Mouse (Mus musculus) forebrain, embryonic 15.5 days (tissue): Measurements from ENCODE around the gene Hecw2. TPM values are rescaled to one million over a fixed set of nuclear protein-coding genes. Genes with fewer than 3 reads are reported as not detected.

ENCODE experiments used
- ATAC-seq: fragments of 200-750 bp; cut with Nextera tagmentation; replicated peaks from 2 replicates; pipeline ENCODE4 v1.8.0; 2017; ENCODE audit warnings: mild to moderate bottlenecking, moderate TSS enrichment, moderate library complexity
- H3K27ac ChIP-seq: fragments of 300-500 bp; sonication (generic); replicated peaks from 2 replicates; pipeline ENCODE4 v1.5.1; 2015; ENCODE audit warnings: mild to moderate bottlenecking, inconsistent platforms
- H3K27me3 ChIP-seq: fragments of 300-500 bp; sonication (generic); 2 replicates; pipeline ENCODE4 v1.6.1; 2015; ENCODE audit warnings: inconsistent platforms
- H3K36me3 ChIP-seq: fragments of 300-500 bp; sonication (generic); 2 replicates; pipeline ENCODE4 v1.6.1; 2015; ENCODE audit warnings: mild to moderate bottlenecking, inconsistent platforms
- H3K4me1 ChIP-seq: fragments of 300-500 bp; sonication (generic); 2 replicates; pipeline ENCODE4 v1.6.1; 2015; ENCODE audit warnings: inconsistent platforms
- H3K4me2 ChIP-seq: fragments of 300-500 bp; sonication (generic); replicated peaks from 2 replicates; pipeline ENCODE4 v1.6.1; 2015; ENCODE audit warnings: mild to moderate bottlenecking, inconsistent platforms
- H3K4me3 ChIP-seq: fragments of 300-500 bp; sonication (generic); 2 replicates; pipeline ENCODE4 v1.5.1; 2015; ENCODE audit warnings: mild to moderate bottlenecking, inconsistent platforms
- H3K9ac ChIP-seq: fragments of 300-500 bp; sonication (generic); replicated peaks from 2 replicates; pipeline ENCODE4 v1.6.1; 2015; ENCODE audit warnings: mild to moderate bottlenecking, inconsistent platforms
- H3K9me3 ChIP-seq: fragments of 300-500 bp; sonication (generic); 2 replicates; pipeline ENCODE4 v1.6.1; 2016; ENCODE audit warnings: inconsistent platforms
- WGBS: fragments of 180-500 bp; shearing (Covaris S2); methylation state at CpG from one replicate; pipeline ENCODE4 v1.1.7; 2015; ENCODE audit warnings: mixed read lengths; 5-methylcytosine and 5-hydroxymethylcytosine counted together
- polyA plus RNA-seq: library from polyadenylated mRNA; unstranded; fragments of >200 nt; fragmentation: Nextera tagmentation; extraction: Ambion mirVana; gene quantifications from 2 replicates; pipeline ENCODE4 v1.2.1, GENCODE M21; 2015

The Hecw2 gene
- polyA plus RNA-seq: 4.3 TPM in 2 replicates

DNA sequence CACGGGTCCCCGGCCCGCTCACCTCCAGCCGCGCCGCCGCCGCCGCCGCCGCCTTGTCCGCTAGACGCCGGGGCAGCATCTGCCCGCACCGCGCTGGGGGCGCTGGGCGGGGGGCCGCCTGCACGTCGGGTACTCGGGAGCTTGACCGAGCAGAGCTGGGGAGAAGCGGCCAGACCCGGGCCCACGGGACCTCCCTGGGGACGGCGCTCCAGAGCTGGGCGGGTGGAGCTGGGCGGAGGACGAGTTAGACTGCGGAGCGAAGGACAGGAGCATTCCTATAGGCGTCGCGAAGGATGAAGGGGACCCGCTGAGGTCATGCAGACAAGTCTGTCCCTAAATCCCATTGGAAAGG lies at the start of gene Hecw2:
TSS of gene Hecw2 (minus strand) at position 215 of the 352 bp plus-strand sequence.
- no peaks in the 10 kb centered on the region for H3K9me3 ChIP-seq
- H3K36me3 ChIP-seq: no peaks in the 10 kb centered on the region
- peak within 1 kb of the TSS; percentile 89 for H3K4me3 ChIP-seq
- peak within 1 kb of the TSS; percentile 59 for H3K4me2 ChIP-seq
- peaks cover 8% of the 10 kb centered on the region for H3K4me1 ChIP-seq
- peak within 1 kb of the TSS; percentile 74 for H3K9ac ChIP-seq
- peak; percentile 89 for ATAC-seq
- peak within 1 kb of the TSS; percentile 93 for H3K27ac ChIP-seq
- H3K27me3 ChIP-seq: peaks cover 3% of the 10 kb centered on the region; the same call in 1 of the 2 replicates
- 0% methylated on average over 38 of the region's 38 CpGs for WGBS

DNA sequence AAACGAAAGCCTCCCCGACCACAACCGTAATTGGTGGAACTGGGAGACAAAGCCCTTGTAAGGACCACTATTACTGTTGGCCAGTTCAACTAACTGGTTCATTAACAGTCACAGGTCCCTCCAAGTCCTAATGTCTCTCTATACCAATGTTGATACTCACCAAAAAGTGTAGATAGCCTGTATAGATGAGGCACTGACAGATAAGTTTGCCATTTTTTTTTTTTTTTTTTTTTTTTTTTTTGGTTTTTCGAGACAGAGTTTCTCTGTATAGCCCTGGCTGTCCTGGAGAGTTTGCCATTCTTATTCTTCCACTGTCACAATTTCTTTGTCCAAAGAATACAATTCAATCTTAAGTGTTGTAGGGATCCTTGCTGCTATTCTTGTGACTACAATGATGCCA lies 47.8 kb upstream of the Hecw2 start:
- no peak for ATAC-seq
- no peaks in the 10 kb centered on the region for H3K9me3 ChIP-seq
- H3K4me3 ChIP-seq: no peak overlapping the region
- H3K4me1 ChIP-seq: no peaks in the 10 kb centered on the region
- H3K4me2 ChIP-seq: no peak overlapping the region
- WGBS: 94% methylated on average over 4 of the region's 4 CpGs
- no peak overlapping the region for H3K9ac ChIP-seq
- H3K27me3 ChIP-seq: no peaks in the 10 kb centered on the region
- H3K36me3 ChIP-seq: no peaks in the 10 kb centered on the region
- no peak overlapping the region for H3K27ac ChIP-seq

DNA sequence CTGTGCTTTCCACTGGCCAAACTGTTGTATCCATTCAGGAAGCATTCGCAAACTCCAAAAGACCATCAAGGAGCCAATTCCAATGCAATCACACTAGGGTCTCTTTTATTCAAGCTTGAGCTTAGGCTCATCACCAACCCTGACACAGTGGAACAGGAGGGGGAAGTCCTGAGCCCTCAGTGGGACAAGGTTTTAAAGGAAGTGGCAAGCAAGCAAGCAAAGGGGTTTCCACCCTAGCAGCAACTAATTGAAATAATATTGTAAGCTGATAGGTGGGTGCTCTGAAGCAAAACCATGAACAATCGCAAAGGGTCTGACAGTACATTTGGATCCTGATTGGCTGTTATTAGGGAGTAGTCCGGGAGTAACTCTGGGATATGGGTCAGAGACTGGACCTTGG lies 25.3 kb upstream of the Hecw2 start:
- Histone ChIP-seq H3K36me3 (no peaks in the 10 kb centered on the region), H3K9ac (no peak overlapping the region), H3K27me3 (no peaks in the 10 kb centered on the region), H3K4me3 (no peak overlapping the region), H3K27ac (no peak overlapping the region), H3K4me1 (no peaks in the 10 kb centered on the region), H3K9me3 (no peaks in the 10 kb centered on the region), H3K4me2 (no peak overlapping the region)
- ATAC-seq: no peak
- 98% methylated on average over 3 of the region's 3 CpGs for WGBS

DNA sequence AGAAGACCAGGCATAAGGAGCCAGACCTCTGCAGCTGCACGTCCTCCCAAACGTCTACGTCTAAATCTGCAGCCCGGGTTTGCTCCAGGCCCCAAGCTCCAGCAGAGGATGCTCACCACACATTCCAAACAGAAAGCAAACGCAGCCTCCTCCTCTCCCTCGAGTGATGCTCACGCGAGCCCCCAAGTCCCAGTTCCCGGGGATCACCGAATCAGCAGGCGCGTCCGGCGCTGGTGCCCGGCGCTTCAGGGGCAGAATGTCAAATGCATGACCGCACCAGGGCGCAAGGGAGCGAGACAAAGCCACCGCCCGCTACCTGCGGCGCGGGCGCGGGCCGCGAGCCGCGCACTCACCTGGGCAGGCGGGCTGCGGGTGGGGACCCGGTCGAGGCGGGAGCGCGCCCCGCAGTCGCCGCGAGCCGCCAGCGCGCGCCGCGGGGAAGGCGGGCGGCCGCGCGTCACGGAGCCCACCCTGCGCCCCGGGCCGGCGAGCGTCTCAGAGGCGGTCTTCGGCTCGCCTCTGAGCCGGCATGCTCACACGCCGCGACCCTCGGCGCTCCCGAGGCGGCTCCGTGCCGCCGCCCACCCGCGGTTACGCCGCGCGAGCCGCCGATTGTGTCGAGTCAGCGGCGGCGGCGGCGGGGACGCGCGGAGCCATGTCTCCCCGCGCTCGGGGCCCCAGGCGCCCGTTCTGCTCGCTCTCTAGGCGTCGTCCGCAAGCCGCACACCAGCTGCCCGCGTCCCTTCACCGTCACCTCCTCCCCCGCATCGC lies 600 bp downstream of the Hecw2 start:
- 0% methylated on average over 96 of the region's 104 CpGs for WGBS
- Histone ChIP-seq H3K4me3 (peak overlapping the region; percentile 89), H3K4me1 (peaks cover 8% of the 10 kb centered on the region), H3K27ac (peak overlapping the region; percentile 93), H3K27me3 (peaks cover 3% of the 10 kb centered on the region; the same call in 1 of the 2 replicates), H3K4me2 (peak overlapping the region; percentile 59), H3K36me3 (no peaks in the 10 kb centered on the region), H3K9me3 (no peaks in the 10 kb centered on the region), H3K9ac (peak overlapping the region; percentile 74)
- peak; percentile 92 for ATAC-seq

DNA sequence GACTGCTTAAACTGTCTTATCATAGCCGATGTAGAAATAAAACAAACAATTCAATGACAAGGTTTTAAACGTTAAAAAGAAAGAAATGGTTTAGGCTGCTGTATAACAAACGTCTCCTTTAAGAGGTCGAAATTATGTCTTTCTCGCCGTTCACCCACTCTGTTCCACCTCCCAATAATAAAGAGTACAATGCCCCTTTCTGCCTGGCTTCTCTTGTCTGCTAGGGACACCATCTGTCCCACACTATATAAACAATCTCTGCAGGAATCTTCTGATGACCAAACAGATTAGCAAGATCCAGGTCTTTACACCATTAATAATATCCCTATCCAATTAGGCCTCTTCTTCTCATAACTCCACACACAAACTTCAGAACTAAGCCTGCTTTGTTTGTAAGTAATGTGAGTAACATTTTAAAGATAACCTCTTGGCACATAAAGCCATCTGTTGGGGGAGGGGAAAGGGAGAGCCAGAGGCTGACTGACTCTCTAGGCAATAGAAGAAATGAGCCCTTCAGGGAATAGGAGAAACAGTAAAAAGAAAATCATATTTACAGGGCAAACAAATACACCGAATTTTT lies 1.7 kb downstream of the Hecw2 start:
- H3K36me3 ChIP-seq: no peaks in the 10 kb centered on the region
- H3K4me1 ChIP-seq: peaks cover 8% of the 10 kb centered on the region
- WGBS: 31% methylated on average over 7 of the region's 7 CpGs
- peak overlapping the region; percentile 2; the same call in 1 of the 2 replicates for H3K4me3 ChIP-seq
- H3K9me3 ChIP-seq: no peaks in the 10 kb centered on the region
- peak overlapping the region; percentile 59; the same call in 1 of the 2 replicates for H3K4me2 ChIP-seq
- no peak for ATAC-seq
- no peak overlapping the region for H3K9ac ChIP-seq
- no peak overlapping the region for H3K27ac ChIP-seq
- H3K27me3 ChIP-seq: peaks cover 3% of the 10 kb centered on the region; the same call in 1 of the 2 replicates

DNA sequence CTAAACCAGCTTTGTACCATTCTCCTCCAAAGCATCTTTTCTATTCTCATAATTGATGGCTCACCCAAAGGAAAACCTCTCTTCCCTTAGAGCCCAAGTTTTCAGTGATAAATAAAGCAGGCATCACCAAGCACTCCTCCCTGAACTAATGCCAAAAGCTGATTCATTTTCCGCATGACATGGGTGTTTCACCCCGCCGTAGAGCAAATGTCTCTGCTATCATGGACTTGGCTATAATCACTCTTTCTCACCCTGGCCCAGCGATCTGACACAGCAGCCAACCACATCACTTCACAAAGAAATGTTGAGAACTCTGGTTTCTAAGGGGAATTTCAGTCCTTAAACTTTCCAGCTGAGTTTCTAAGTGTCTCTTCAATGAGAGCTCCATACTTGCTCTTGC lies 7.4 kb downstream of the Hecw2 start:
- no peaks in the 10 kb centered on the region for H3K9me3 ChIP-seq
- H3K27me3 ChIP-seq: no peaks in the 10 kb centered on the region
- H3K27ac ChIP-seq: no peak overlapping the region
- H3K9ac ChIP-seq: no peak overlapping the region
- 78% methylated on average over 4 of the region's 4 CpGs for WGBS
- H3K4me1 ChIP-seq: no peaks in the 10 kb centered on the region
- no peak overlapping the region for H3K4me3 ChIP-seq
- H3K4me2 ChIP-seq: no peak overlapping the region
- ATAC-seq: no peak
- H3K36me3 ChIP-seq: no peaks in the 10 kb centered on the region

DNA sequence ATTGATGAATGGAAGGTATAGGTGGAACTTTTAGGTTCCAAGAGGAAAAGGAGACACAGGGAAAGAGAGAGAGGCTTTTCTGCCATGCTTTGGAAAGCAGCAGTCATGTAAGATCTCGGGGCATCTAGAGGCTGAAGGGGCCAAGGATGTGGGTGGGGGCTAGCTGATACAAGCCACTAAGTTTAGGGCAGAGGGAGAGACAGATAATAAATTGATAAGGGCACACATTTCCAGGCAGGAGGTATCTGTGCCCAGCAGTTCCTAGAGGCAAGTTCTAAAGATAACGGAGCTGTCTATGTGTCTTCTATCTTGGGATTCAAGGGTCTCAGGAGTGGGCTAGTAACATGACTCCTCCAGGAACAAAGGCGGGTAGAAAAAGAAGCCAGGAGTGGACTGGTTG lies 8.6 kb downstream of the Hecw2 start:
- Histone ChIP-seq H3K27ac (no peak overlapping the region), H3K9ac (no peak overlapping the region), H3K4me2 (no peak overlapping the region), H3K36me3 (no peaks in the 10 kb centered on the region), H3K4me3 (no peak overlapping the region), H3K9me3 (no peaks in the 10 kb centered on the region), H3K4me1 (no peaks in the 10 kb centered on the region), H3K27me3 (no peaks in the 10 kb centered on the region)
- 62% methylated on average over 3 of the region's 3 CpGs for WGBS
- no peak for ATAC-seq

DNA sequence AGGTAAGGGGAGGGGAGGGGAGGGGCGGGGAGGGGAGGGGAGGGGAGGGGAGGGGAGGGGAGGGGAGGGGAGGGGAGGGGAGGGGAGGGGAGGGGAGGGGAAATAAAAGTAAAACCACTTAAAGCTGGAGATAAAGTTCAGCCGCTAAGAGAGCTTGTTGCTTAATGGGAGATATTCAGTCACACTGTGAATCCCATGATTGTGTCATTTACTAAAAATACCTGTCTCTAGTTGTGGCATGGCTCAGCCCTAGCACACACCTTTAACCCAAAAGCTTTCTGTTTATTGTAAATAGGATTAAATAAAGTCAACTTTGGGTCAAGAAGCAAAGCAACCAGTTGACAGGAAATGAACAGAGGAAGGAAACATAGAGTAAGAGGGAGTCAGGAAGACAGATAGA lies 14.3 kb downstream of the Hecw2 start:
- WGBS: 83% methylated on average over 1 of the region's 2 CpGs
- no peak for ATAC-seq

DNA sequence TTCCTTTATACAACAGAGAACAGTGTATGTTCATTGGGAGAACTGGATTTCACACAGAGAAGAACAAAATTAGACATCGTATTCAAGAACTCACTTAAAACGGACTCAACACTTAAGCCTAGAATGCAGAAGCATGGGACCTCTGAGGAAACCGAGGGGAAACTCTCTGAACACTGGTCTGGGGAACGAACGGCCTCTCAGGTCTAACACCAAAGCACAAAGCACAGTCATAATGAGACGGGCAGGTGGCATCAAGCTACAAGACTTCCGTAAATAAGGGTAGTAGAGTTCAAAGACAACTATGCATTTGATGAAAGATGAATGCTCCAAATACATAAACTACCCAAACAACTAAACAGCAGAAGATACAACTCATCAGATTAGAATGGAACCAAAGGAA lies 15.8 kb downstream of the Hecw2 start:
- 92% methylated on average over 7 of the region's 7 CpGs for WGBS
- ATAC-seq: no peak
- Histone ChIP-seq H3K4me1 (no peaks in the 10 kb centered on the region), H3K4me3 (no peak overlapping the region), H3K36me3 (no peaks in the 10 kb centered on the region), H3K9me3 (no peaks in the 10 kb centered on the region), H3K9ac (no peak overlapping the region), H3K27me3 (no peaks in the 10 kb centered on the region), H3K27ac (no peak overlapping the region), H3K4me2 (no peak overlapping the region)

More for the DNA sequence above, 14.3 kb downstream of the Hecw2 start:
- H3K27me3 ChIP-seq: no peaks in the 10 kb centered on the region
- H3K4me1 ChIP-seq: no peaks in the 10 kb centered on the region
- H3K4me2 ChIP-seq: no peak overlapping the region
- H3K4me3 ChIP-seq: no peak overlapping the region
- H3K9ac ChIP-seq: no peak overlapping the region
- no peak overlapping the region for H3K27ac ChIP-seq
- H3K36me3 ChIP-seq: no peaks in the 10 kb centered on the region
- H3K9me3 ChIP-seq: no peaks in the 10 kb centered on the region

DNA sequence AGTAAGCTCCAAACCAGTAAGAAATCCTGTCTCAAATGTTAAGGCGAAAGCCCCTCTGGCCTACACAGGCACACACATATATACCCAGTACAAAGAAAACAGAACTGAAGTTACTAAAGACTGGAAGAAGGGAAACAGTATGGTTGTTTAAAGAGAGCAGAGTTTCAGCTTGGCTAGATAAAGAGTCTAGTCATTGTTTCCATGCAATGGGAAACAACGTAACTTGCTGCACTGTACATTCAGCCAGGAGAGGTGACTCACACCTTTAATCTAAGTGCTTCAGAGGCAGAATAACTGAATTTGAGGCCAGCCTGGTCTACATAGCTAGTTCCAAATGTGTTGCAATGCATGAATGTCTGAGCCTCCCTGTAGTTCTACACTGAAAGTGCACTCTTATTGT lies 18.4 kb downstream of the Hecw2 start:
- H3K27ac ChIP-seq: no peak overlapping the region
- no peaks in the 10 kb centered on the region for H3K27me3 ChIP-seq
- no peaks in the 10 kb centered on the region for H3K36me3 ChIP-seq
- no peaks in the 10 kb centered on the region for H3K9me3 ChIP-seq
- no peak overlapping the region for H3K4me3 ChIP-seq
- H3K9ac ChIP-seq: no peak overlapping the region
- no peaks in the 10 kb centered on the region for H3K4me1 ChIP-seq
- H3K4me2 ChIP-seq: no peak overlapping the region
- 92% methylated on average over 2 of the region's 2 CpGs for WGBS
- ATAC-seq: no peak

DNA sequence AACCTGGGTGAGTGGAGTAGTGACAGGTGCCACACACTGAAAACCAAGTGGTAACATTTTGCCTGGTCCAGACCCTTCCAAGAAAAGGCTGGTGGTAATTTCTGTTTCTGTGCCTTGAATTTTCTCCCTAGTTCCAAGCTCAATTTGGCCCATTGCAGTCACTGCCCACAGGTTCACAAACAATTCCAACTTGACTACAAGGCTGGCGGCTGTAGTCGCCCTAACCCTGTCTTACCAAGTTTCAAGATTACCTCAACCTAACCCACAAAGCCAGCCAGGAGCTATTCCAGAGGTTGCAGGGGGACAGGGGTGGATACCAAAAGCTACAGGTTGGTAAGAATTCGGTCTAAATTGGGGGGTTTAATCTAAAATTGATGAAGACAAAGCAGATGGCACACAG lies 27.0 kb downstream of the Hecw2 start:
- no peaks in the 10 kb centered on the region for H3K36me3 ChIP-seq
- H3K27ac ChIP-seq: no peak overlapping the region
- no peak overlapping the region for H3K4me3 ChIP-seq
- no peak overlapping the region for H3K9ac ChIP-seq
- no peaks in the 10 kb centered on the region for H3K9me3 ChIP-seq
- no peaks in the 10 kb centered on the region for H3K27me3 ChIP-seq
- no peak for ATAC-seq
- WGBS: 94% methylated on average over 3 of the region's 3 CpGs
- no peaks in the 10 kb centered on the region for H3K4me1 ChIP-seq
- no peak overlapping the region for H3K4me2 ChIP-seq

DNA sequence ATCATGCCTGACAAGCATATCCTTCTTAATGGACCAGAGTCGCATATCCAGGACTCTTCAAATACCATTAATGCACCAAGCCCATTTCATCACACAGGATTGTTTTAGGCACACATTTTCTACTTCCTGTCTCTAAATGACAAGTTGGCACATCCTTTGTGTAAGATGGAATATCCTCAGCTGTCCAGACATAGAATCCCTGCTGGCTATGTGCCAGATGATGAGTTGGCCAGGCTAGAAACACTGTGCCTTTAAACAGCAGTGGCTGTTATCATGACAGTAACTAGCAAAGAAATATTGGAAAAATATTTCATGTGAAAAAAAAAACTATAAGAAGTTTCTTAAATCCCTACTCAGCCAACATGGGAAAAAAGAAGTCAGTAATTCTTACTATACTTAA lies 35.4 kb downstream of the Hecw2 start:
- Histone ChIP-seq H3K4me3 (no peak overlapping the region), H3K4me2 (no peak overlapping the region), H3K9ac (no peak overlapping the region), H3K36me3 (no peaks in the 10 kb centered on the region), H3K9me3 (no peaks in the 10 kb centered on the region), H3K27me3 (no peaks in the 10 kb centered on the region), H3K27ac (no peak overlapping the region), H3K4me1 (no peaks in the 10 kb centered on the region)
- WGBS: 73% methylated on average over 1 of the region's 1 CpGs
- no peak for ATAC-seq
